Mouse (Mus musculus) forebrain, embryonic 16.5 days (tissue): ENCODE measurements around the gene Sapcd1. TPM values are rescaled to one million over a fixed set of nuclear protein-coding genes. Genes with fewer than 3 reads are reported as not detected.
"Not testable (repeated sequence)": the region's sequence is repeated elsewhere in the genome, so short reads cannot be mapped to it uniquely, and the experiment has no call there.

Experiments
- ATAC-seq: fragments of 200-750 bp; cut with Nextera tagmentation; 2 replicates; pipeline ENCODE4 v1.8.0; 2017; ENCODE audit warnings: mild to moderate bottlenecking, moderate library complexity
- H3K27ac ChIP-seq: fragments of 300-500 bp; sonication (generic); 2 replicates; pipeline ENCODE4 v1.5.1; 2014; ENCODE audit warnings: low read length, control low read depth
- H3K27me3 ChIP-seq: fragments of 300-500 bp; sonication (generic); replicated peaks from 2 replicates; pipeline ENCODE4 v1.6.1; 2014; ENCODE audit warnings: low read length; ENCODE audit not compliant: control insufficient read depth, insufficient read depth
- H3K36me3 ChIP-seq: fragments of 300-500 bp; sonication (generic); 2 replicates; pipeline ENCODE4 v1.6.1; 2014; ENCODE audit not compliant: control insufficient read depth, insufficient read depth
- H3K4me1 ChIP-seq: fragments of 300-500 bp; sonication (generic); replicated peaks from 2 replicates; pipeline ENCODE4 v1.6.1; 2014; ENCODE audit warnings: low read length; ENCODE audit not compliant: control insufficient read depth, insufficient read depth
- H3K4me2 ChIP-seq: fragments of 300-500 bp; sonication (generic); 2 replicates; pipeline ENCODE4 v1.6.1; 2014; ENCODE audit warnings: mild to moderate bottlenecking, low read length, control low read depth
- H3K4me3 ChIP-seq: fragments of 300-500 bp; sonication (generic); replicated peaks from 2 replicates; pipeline ENCODE4 v1.5.1; 2014; ENCODE audit warnings: mild to moderate bottlenecking, low read length, control low read depth
- H3K9ac ChIP-seq: fragments of 300-500 bp; sonication (generic); replicated peaks from 2 replicates; pipeline ENCODE4 v1.6.1; 2014; ENCODE audit warnings: low read depth, low read length, control low read depth
- H3K9me3 ChIP-seq: fragments of 300-500 bp; sonication (generic); 2 replicates; pipeline ENCODE4 v1.6.1; 2016; ENCODE audit warnings: low read length; ENCODE audit not compliant: control insufficient read depth
- WGBS: fragments of 180-500 bp; shearing (Covaris S2); extraction: QIAGEN DNeasy Blood & Tissue Kit; methylation state at CpG from one replicate; pipeline ENCODE4 v1.1.7; 2014; 5-methylcytosine and 5-hydroxymethylcytosine counted together
- polyA plus RNA-seq: library from polyadenylated mRNA; unstranded; fragments of >200 nt; fragmentation: Nextera tagmentation; extraction: Ambion mirVana; gene quantifications from 2 replicates; pipeline ENCODE4 v1.2.1, GENCODE M21; 2015

Sapcd1 gene
- polyA plus RNA-seq, 1 experiment from 2014 or later: 2.7 TPM

DNA sequence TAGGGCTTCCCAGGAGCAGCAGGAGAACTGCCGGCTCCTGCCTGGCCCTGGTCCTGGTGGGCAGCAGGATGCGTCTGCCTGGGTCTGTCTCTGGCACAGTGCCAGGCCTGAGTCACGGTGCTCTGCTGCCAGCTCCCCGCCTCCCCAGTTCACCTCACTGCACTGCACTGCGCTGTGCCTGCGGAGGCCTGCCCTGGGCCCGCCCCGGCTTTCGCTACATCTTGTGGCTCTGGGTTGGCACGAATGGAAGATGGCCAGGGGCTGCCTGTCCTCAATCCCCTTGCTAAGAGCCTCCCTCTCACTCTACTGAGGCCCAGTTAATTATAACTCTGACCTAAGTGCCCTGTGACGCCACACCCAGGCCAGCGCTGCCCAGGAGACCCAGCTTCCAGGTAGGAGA lies 11.4 kb downstream of the Sapcd1 start, which contains the start of gene Vwa7:
Vwa7 (plus strand) TSS at position 204 of the 400 bp plus-strand sequence.
- ATAC-seq: peak; percentile 53; the same call in 1 of the 2 replicates
- WGBS: 38% methylated on average over 12 of the region's 12 CpGs
- no peak within 1 kb of the TSS for H3K27ac ChIP-seq
- peaks cover 28% of the 10 kb centered on the region for H3K36me3 ChIP-seq
- no peaks in the 10 kb centered on the region for H3K27me3 ChIP-seq
- H3K9me3 ChIP-seq: no peaks in the 10 kb centered on the region
- no peak within 1 kb of the TSS; the same call in 1 of the 2 replicates for H3K9ac ChIP-seq
- H3K4me1 ChIP-seq: peaks cover 8% of the 10 kb centered on the region
- H3K4me2 ChIP-seq: no peak within 1 kb of the TSS
- no peak within 1 kb of the TSS for H3K4me3 ChIP-seq

DNA sequence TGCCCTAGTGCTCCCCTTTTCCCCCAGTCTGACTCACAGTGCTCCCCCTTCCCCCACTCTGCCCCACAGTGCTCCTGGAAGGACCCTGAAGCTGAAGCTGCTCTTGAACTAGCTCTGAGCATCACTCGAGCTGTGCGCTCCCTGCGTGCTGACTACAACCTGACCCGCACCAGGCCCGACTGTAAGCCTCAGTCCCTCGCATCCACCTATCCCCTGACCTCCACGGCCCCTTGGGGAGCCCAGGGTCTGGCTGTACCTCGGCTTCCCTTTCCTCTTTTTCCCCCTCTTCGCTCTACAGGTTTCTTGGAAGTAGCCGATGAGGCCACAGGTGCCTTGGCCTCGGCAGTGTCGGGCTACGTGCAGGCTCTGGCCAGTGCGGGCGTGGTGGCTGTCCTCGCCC lies 12.5 kb downstream of the Sapcd1 start:
- Histone ChIP-seq H3K4me2 (no peak overlapping the region), H3K27ac (no peak overlapping the region), H3K27me3 (no peaks in the 10 kb centered on the region), H3K4me1 (peaks cover 6% of the 10 kb centered on the region; the same call in 1 of the 2 replicates), H3K4me3 (no peak overlapping the region), H3K9me3 (no peaks in the 10 kb centered on the region), H3K9ac (no peak overlapping the region), H3K36me3 (peaks cover 34% of the 10 kb centered on the region)
- ATAC-seq: no peak
- 92% methylated on average over 16 of the region's 16 CpGs for WGBS

DNA sequence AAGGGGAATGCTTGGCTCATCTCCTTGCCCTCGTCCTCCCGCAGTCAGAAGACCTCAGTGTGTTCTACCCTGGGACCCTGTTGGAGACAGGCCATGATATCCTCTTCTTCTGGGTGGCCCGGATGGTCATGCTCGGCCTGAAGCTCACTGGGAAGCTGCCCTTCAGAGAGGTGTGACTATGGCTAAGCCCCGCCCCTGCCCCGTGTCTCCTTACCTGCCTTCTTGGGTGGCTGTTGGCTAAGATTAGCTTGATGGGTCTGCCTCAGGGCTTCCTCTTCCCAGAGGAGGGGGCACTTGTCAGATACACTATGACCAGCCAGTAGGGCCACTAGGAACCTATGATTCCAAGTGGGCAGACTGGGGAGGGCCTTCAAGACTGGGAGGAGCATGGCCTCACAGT lies 14.6 kb downstream of the Sapcd1 start:
- Histone ChIP-seq H3K9ac (no peak overlapping the region), H3K4me3 (no peak overlapping the region), H3K27ac (no peak overlapping the region), H3K36me3 (peaks cover 40% of the 10 kb centered on the region), H3K27me3 (no peaks in the 10 kb centered on the region), H3K9me3 (no peaks in the 10 kb centered on the region), H3K4me1 (peaks cover 6% of the 10 kb centered on the region; the same call in 1 of the 2 replicates), H3K4me2 (no peak overlapping the region)
- no peak for ATAC-seq
- 88% methylated on average over 6 of the region's 6 CpGs for WGBS

DNA sequence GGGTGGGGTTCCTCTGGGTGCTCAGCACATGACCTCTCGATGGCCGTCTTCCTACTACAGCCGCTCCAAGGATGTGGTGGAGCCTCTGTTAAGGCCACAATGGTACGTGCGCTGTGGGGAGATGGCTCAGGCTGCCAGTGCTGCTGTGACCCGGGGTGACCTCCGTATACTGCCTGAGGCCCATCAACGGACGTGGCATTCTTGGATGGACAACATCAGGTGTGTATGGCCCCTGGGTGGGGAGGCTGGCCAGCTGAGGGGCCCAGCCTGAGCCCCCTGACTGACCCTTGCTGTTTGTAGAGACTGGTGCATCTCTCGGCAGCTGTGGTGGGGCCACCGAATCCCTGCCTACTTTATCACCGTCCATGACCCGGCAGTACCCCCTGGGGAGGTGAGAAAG lies 15.4 kb downstream of the Sapcd1 start:
- no peak overlapping the region for H3K4me2 ChIP-seq
- no peak overlapping the region for H3K4me3 ChIP-seq
- no peak for ATAC-seq
- peaks cover 6% of the 10 kb centered on the region; the same call in 1 of the 2 replicates for H3K4me1 ChIP-seq
- H3K9ac ChIP-seq: no peak overlapping the region
- peaks cover 42% of the 10 kb centered on the region for H3K36me3 ChIP-seq
- 92% methylated on average over 13 of the region's 13 CpGs for WGBS
- no peaks in the 10 kb centered on the region for H3K9me3 ChIP-seq
- H3K27me3 ChIP-seq: no peaks in the 10 kb centered on the region
- H3K27ac ChIP-seq: no peak overlapping the region

DNA sequence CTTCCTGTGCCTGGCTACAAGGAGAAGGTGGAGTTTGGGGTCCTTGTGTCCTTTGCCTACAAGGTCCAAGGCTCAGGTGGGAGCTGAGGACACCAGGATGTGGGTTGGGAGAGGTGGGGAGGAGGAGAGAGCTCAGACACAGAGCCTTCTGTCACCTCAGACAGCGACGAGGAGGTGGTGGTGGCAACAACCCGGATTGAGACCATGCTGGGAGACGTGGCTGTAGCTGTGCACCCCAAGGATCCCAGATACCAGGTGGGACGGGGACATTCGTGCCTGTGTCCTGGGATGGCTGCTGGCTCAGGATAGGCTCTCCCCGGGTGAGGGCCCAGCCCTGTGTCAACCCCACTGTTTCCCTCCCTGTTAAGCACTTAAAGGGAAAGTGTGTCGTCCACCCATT lies 16.4 kb downstream of the Sapcd1 start:
- H3K36me3 ChIP-seq: peaks cover 42% of the 10 kb centered on the region
- H3K27ac ChIP-seq: no peak overlapping the region
- peaks cover 6% of the 10 kb centered on the region; the same call in 1 of the 2 replicates for H3K4me1 ChIP-seq
- no peak overlapping the region for H3K9ac ChIP-seq
- no peak for ATAC-seq
- no peak overlapping the region for H3K4me2 ChIP-seq
- no peaks in the 10 kb centered on the region for H3K27me3 ChIP-seq
- no peak overlapping the region for H3K4me3 ChIP-seq
- H3K9me3 ChIP-seq: no peaks in the 10 kb centered on the region
- 93% methylated on average over 8 of the region's 8 CpGs for WGBS

DNA sequence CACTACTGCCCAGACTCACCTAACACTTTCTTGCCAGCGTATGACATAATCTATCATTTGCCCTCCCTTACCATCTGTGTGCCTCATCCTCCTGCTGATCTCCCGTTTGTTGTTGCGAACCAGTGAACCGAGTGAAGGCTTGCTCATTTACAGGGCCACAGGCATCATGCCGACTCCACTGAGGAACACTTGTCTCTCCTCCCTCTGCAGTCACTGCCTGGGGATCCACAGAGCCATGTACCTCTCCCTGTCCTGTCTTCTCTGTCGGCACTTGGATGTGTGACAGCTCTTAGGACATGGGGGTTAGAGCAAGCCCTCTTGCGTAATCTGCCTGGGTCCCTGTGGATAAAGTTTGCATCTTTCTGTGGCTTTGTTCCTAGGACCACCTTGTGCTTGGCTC lies 18.2 kb downstream of the Sapcd1 start:
- ATAC-seq: no peak
- Histone ChIP-seq H3K4me1 (no peaks in the 10 kb centered on the region), H3K27ac (no peak overlapping the region), H3K4me2 (no peak overlapping the region), H3K9ac (no peak overlapping the region), H3K36me3 (peaks cover 45% of the 10 kb centered on the region), H3K9me3 (no peaks in the 10 kb centered on the region), H3K27me3 (no peaks in the 10 kb centered on the region), H3K4me3 (no peak overlapping the region)
- 87% methylated on average over 7 of the region's 7 CpGs for WGBS

DNA sequence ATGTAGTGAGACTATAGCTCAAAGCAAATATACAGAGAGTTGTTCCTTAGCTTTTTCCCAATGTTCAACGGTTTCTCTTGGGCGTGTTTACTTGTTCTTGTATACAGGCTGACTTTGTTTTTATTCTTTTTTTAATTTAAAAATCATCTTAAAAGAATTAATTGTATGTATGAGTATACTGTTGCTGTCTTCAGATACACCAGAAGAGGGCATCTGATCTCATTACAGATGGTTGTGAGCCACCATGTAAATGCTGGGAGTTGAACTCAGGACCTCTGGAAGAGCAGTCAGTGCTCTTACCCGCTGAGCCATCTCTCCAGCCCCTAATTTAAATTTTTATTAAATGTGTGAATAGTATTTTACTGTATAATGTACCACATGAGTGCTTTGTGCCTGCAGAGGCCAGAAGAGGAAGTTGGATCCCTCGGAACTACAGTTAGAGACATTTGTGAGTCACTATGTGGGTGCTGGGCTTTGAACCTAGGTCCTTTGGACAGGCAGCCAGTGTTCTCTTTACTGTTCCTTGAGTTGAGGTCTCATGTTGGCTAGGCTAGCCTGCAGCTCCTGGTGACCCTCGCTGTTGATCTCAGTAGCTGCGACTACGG lies 20.3 kb downstream of the Sapcd1 start:
- H3K36me3 ChIP-seq: peaks cover 35% of the 10 kb centered on the region
- 96% methylated on average over 7 of the region's 7 CpGs for WGBS
- no peak for ATAC-seq
- peaks cover 10% of the 10 kb centered on the region for H3K4me1 ChIP-seq
- H3K9me3 ChIP-seq: no peaks in the 10 kb centered on the region
- H3K27me3 ChIP-seq: no peaks in the 10 kb centered on the region
- no peak overlapping the region for H3K27ac ChIP-seq
- H3K9ac ChIP-seq: no peak overlapping the region
- no peak overlapping the region for H3K4me2 ChIP-seq
- no peak overlapping the region for H3K4me3 ChIP-seq

DNA sequence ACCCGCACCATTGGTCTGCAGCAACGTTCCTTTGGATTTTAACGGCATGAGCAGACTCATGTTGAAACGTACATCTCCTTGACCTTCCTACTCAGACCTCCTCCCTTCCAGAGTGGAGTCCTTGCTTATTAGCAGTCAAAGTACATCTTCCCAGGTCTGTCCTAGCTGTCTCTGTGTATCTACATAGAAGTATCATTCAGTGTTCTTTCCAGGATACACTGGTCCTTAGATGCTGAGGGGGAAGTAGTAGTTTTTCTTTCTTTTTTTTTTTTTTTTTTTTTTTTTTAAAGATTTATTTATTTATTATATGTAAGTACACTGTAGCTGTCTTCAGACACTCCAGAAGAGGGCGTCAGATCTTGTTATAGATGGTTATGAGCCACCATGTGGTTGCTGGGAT lies 21.9 kb downstream of the Sapcd1 start:
- H3K4me1 ChIP-seq: peaks cover 18% of the 10 kb centered on the region
- not testable (repeated sequence) for ATAC-seq, H3K9ac ChIP-seq, H3K4me3 ChIP-seq, H3K27me3 ChIP-seq, H3K27ac ChIP-seq, H3K9me3 ChIP-seq, H3K4me2 ChIP-seq
- WGBS: 96% methylated on average over 4 of the region's 5 CpGs
- H3K36me3 ChIP-seq: peaks cover 25% of the 10 kb centered on the region

DNA sequence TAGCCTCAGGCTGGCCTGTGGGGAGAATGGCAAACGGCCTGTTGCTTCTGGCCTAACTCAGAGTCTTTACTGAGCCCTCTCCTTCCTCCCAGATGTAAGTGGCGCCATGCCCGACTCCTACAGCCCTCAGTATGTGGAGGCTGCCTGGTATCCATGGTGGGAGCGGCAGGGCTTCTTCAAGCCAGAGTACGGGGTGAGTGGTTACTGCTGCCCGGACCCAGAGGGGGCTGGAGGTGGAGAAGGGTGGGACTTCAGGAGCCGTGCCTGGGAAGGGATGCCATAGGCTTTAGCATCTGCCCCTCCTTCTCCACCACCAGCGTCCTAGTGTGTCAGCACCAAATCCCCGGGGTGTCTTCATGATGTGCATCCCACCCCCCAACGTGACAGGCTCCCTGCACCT lies 22.7 kb downstream of the Sapcd1 start:
- H3K27ac ChIP-seq: no peak overlapping the region
- H3K9me3 ChIP-seq: no peaks in the 10 kb centered on the region
- H3K4me2 ChIP-seq: no peak overlapping the region
- H3K27me3 ChIP-seq: no peaks in the 10 kb centered on the region
- no peak for ATAC-seq
- H3K9ac ChIP-seq: no peak overlapping the region
- H3K4me1 ChIP-seq: peaks cover 18% of the 10 kb centered on the region
- H3K4me3 ChIP-seq: no peak overlapping the region
- 94% methylated on average over 10 of the region's 10 CpGs for WGBS
- peaks cover 21% of the 10 kb centered on the region for H3K36me3 ChIP-seq
